Mouse (Mus musculus) mesoderm, embryonic 11.5 days (tissue): ENCODE results near the gene Cdkn1b.

Source experiments
- DNase-seq: peaks from one replicate; pipeline ENCODE4 v3.0.0-alpha.2; 2012; ENCODE audit warnings: low read depth, low spot score

The Cdkn1b gene

GRCm38 (mm10) chr6:134920190-134921013, at the start of gene Cdkn1b:
Cdkn1b (plus strand) TSS chr6:134920401.
- peak; percentile 92 for DNase-seq

GRCm38 (mm10) chr6:134870887-134871286, 49.3 kb upstream of the Cdkn1b start:
- DNase-seq: no peak

GRCm38 (mm10) chr6:134872236-134872635, 48.0 kb upstream of the Cdkn1b start:
- DNase-seq: no peak

- DNase-seq: no peak
These were observed 47.2 kb upstream of the Cdkn1b start for GRCm38 (mm10) chr6:134873018-134873417.

- peak; percentile 43 for DNase-seq
These were observed 43.4 kb upstream of the Cdkn1b start for GRCm38 (mm10) chr6:134876795-134877194.

- no peak for DNase-seq
These were observed 42.9 kb upstream of the Cdkn1b start for GRCm38 (mm10) chr6:134877276-134877675.

- no peak for DNase-seq
These were observed 42.3 kb upstream of the Cdkn1b start for GRCm38 (mm10) chr6:134877892-134878291.

- no peak for DNase-seq
These were observed 40.6 kb upstream of the Cdkn1b start for GRCm38 (mm10) chr6:134879556-134879955.

GRCm38 (mm10) chr6:134880046-134880445, 40.2 kb upstream of the Cdkn1b start:
- no peak for DNase-seq

- DNase-seq: no peak
These were observed 36.5 kb upstream of the Cdkn1b start for GRCm38 (mm10) chr6:134883661-134884060.

- DNase-seq: no peak
These were observed 34.7 kb upstream of the Cdkn1b start for GRCm38 (mm10) chr6:134885515-134885914.

GRCm38 (mm10) chr6:134886475-134886874, 33.7 kb upstream of the Cdkn1b start:
- DNase-seq: no peak

GRCm38 (mm10) chr6:134887008-134887407, 33.2 kb upstream of the Cdkn1b start:
- no peak for DNase-seq

GRCm38 (mm10) chr6:134887711-134888449, 32.3 kb upstream of the Cdkn1b start:
- peak; percentile 94 for DNase-seq

- DNase-seq: peak; percentile 62
These were observed 31.6 kb upstream of the Cdkn1b start for GRCm38 (mm10) chr6:134888563-134889017.

GRCm38 (mm10) chr6:134889763-134890162, 30.4 kb upstream of the Cdkn1b start:
- DNase-seq: no peak

- no peak for DNase-seq
These were observed 29.8 kb upstream of the Cdkn1b start for GRCm38 (mm10) chr6:134890436-134890835.

GRCm38 (mm10) chr6:134896570-134897436, 23.4 kb upstream of the Cdkn1b start:
- no peak for DNase-seq

GRCm38 (mm10) chr6:134897443-134898094, 22.6 kb upstream of the Cdkn1b start:
- DNase-seq: peak; percentile 94

GRCm38 (mm10) chr6:134898095-134898965, 21.9 kb upstream of the Cdkn1b start, which contains the start of gene Gpr19:
Gpr19 (minus strand) TSS chr6:134898578.
- DNase-seq: peak; percentile 97
